Mouse (Mus musculus): Measurements from ENCODE around the gene Mecr. TPM values are rescaled to one million over a fixed set of nuclear protein-coding genes. Genes with fewer than 3 reads are reported as not detected.
A peak's percentile ranks its signal among the peaks of the same experiment; 100 is the strongest.

Gene Mecr
- polyA plus RNA-seq, 1 experiment, result 17.6 TPM

- no peak overlapping the region for H3K27ac ChIP-seq (ENCODE audit: control insufficient read depth, insufficient read depth, low read depth, low read length, poor library complexity)
- whole genome bisulfite sequencing, result 63% methylated on average over 8 of the region's 8 CpGs
- H3K4me1 ChIP-seq (ENCODE audit: control insufficient read depth, insufficient read depth, low read length), result no peaks in the 10 kb centered on the region
- TF ChIP-seq CTCF (IDR thresholded peaks at IDR 0.05; ENCODE audit: control insufficient read depth, insufficient read depth, low read length) (peak; percentile 69), POLR2A (IDR thresholded peaks at IDR 0.05; ENCODE audit: borderline replicate concordance, control insufficient read depth, low read depth, low read length) (no peak)
- no peak overlapping the region for H3K4me3 ChIP-seq (replicated peaks; ENCODE audit: control insufficient read depth, low read depth, low read length)
Measured at GRCm38 (mm10) chr4:131904478-131904877, 61.2 kb downstream of the Mecr start.

- TF ChIP-seq CTCF (IDR thresholded peaks at IDR 0.05; ENCODE audit: control insufficient read depth, insufficient read depth, low read length) (no peak), POLR2A (IDR thresholded peaks at IDR 0.05; ENCODE audit: borderline replicate concordance, control insufficient read depth, low read depth, low read length) (no peak)
- Histone ChIP-seq H3K27ac (ENCODE audit: control insufficient read depth, insufficient read depth, low read depth, low read length, poor library complexity) (no peak overlapping the region), H3K4me3 (replicated peaks; ENCODE audit: control insufficient read depth, low read depth, low read length) (no peak overlapping the region), H3K4me1 (ENCODE audit: control insufficient read depth, insufficient read depth, low read length) (peaks cover 1% of the 10 kb centered on the region; the same call in 1 of the 2 replicates)
- 81% methylated on average over 6 of the region's 6 CpGs for whole genome bisulfite sequencing
Measured at GRCm38 (mm10) chr4:131906423-131906822, 63.2 kb downstream of the Mecr start.

GRCm38 (mm10) chr4:131907912-131908311 lies 64.6 kb downstream of the Mecr start:
- peaks cover 1% of the 10 kb centered on the region; the same call in 1 of the 2 replicates for H3K4me1 ChIP-seq (ENCODE audit: control insufficient read depth, insufficient read depth, low read length)

GRCm38 (mm10) chr4:131910237-131910994 lies 67.1 kb downstream of the Mecr start:
- 3% methylated on average over 20 of the region's 21 CpGs for WGBS
- Histone ChIP-seq H3K4me1 (ENCODE audit: control insufficient read depth, insufficient read depth, low read length) (peaks cover 1% of the 10 kb centered on the region; the same call in 1 of the 2 replicates), H3K4me3 (replicated peaks; ENCODE audit: control insufficient read depth, low read depth, low read length) (peak overlapping the region; percentile 36), H3K27ac (ENCODE audit: control insufficient read depth, insufficient read depth, low read depth, low read length, poor library complexity) (peak overlapping the region; percentile 35; the same call in 1 of the 2 replicates)
- no peak for TF ChIP-seq POLR2A (IDR thresholded peaks at IDR 0.05; ENCODE audit: borderline replicate concordance, control insufficient read depth, low read depth, low read length)
- TF ChIP-seq CTCF (IDR thresholded peaks at IDR 0.05; ENCODE audit: control insufficient read depth, insufficient read depth, low read length), result no peak

More at GRCm38 (mm10) chr4:131907912-131908311, 64.6 kb downstream of the Mecr start:
- no peak overlapping the region for H3K4me3 ChIP-seq (replicated peaks; ENCODE audit: control insufficient read depth, low read depth, low read length)
- no peak overlapping the region for H3K27ac ChIP-seq (ENCODE audit: control insufficient read depth, insufficient read depth, low read depth, low read length, poor library complexity)
- TF ChIP-seq CTCF (IDR thresholded peaks at IDR 0.05; ENCODE audit: control insufficient read depth, insufficient read depth, low read length), result peak; percentile 46; the same call in 1 of the 2 replicates
- TF ChIP-seq POLR2A (IDR thresholded peaks at IDR 0.05; ENCODE audit: borderline replicate concordance, control insufficient read depth, low read depth, low read length), result no peak
- WGBS, result 94% methylated on average over 3 of the region's 3 CpGs

DNA sequence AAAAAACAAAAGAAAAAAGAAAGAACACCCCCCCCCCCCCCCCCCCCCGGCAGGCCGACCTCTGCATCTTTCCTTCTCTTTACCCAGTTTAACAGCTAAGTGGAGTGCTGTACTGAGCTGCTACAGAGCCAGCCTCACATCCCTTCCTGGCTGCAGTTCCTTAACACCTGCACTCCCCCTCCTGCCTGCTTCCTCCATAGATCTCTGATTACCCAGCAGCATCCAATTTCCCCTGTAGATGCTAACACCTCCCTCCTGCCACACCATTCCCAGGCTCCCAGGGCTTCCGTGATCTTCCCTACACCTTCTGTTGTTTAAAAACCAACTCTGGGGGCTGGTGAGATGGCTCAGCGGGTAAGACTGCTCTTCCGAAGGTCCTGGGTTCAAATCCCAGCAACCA lies 68.3 kb downstream of the Mecr start:
- no peak overlapping the region for H3K27ac ChIP-seq (ENCODE audit: control insufficient read depth, insufficient read depth, low read depth, low read length, poor library complexity)
- no peak overlapping the region for H3K4me3 ChIP-seq (replicated peaks; ENCODE audit: control insufficient read depth, low read depth, low read length)
- TF ChIP-seq POLR2A (IDR thresholded peaks at IDR 0.05; ENCODE audit: borderline replicate concordance, control insufficient read depth, low read depth, low read length) (no peak), CTCF (IDR thresholded peaks at IDR 0.05; ENCODE audit: control insufficient read depth, insufficient read depth, low read length) (no peak)
- H3K4me1 ChIP-seq (ENCODE audit: control insufficient read depth, insufficient read depth, low read length), result peaks cover 1% of the 10 kb centered on the region; the same call in 1 of the 2 replicates
- 49% methylated on average over 5 of the region's 5 CpGs for WGBS

GRCm38 (mm10) chr4:131913526-131913925 lies 70.3 kb downstream of the Mecr start:
- no peak overlapping the region for H3K27ac ChIP-seq (ENCODE audit: control insufficient read depth, insufficient read depth, low read depth, low read length, poor library complexity)
- 66% methylated on average over 10 of the region's 10 CpGs for WGBS
- H3K4me3 ChIP-seq (replicated peaks; ENCODE audit: control insufficient read depth, low read depth, low read length), result no peak overlapping the region
- TF ChIP-seq CTCF (IDR thresholded peaks at IDR 0.05; ENCODE audit: control insufficient read depth, insufficient read depth, low read length), result no peak
- no peak for TF ChIP-seq POLR2A (IDR thresholded peaks at IDR 0.05; ENCODE audit: borderline replicate concordance, control insufficient read depth, low read depth, low read length)
- peaks cover 1% of the 10 kb centered on the region; the same call in 1 of the 2 replicates for H3K4me1 ChIP-seq (ENCODE audit: control insufficient read depth, insufficient read depth, low read length)

- H3K4me1 ChIP-seq (ENCODE audit: control insufficient read depth, insufficient read depth, low read length), result peaks cover 1% of the 10 kb centered on the region; the same call in 1 of the 2 replicates
- whole genome bisulfite sequencing, result 42% methylated on average over 9 of the region's 9 CpGs
Measured at GRCm38 (mm10) chr4:131914046-131914643, 70.9 kb downstream of the Mecr start.

DNA sequence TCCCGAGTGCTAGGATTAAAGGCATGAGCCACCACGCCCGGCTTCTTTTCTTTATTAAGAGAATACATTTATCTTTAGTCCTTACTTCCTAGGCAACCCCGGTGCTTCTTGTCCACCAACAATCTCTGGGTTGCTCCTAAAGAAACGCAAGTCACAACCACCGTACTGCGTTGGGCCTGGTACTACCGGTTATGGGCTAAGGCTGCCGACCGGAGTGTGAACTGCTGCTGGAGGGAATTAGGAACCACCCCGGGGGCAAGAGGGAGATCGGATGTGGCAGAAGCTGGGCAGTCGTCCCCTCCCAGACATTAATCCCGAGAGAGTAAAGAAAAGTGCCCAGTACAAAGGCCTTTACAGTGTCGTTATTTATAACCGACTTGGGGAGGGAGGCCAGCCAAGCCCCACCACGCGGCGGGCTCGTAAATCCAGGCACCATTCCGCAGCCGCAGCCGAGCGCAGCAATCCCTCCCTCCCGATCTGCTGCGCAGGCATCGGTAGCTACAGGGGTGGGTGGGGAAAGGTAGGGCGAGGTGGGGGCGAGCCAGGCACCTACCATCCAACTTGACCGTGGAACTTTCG lies 71.7 kb downstream of the Mecr start:
- peaks cover 1% of the 10 kb centered on the region; the same call in 1 of the 2 replicates for H3K4me1 ChIP-seq (ENCODE audit: control insufficient read depth, insufficient read depth, low read length)
- no peak overlapping the region for H3K27ac ChIP-seq (ENCODE audit: control insufficient read depth, insufficient read depth, low read depth, low read length, poor library complexity)
- no peak overlapping the region for H3K4me3 ChIP-seq (replicated peaks; ENCODE audit: control insufficient read depth, low read depth, low read length)
- TF ChIP-seq CTCF (IDR thresholded peaks at IDR 0.05; ENCODE audit: control insufficient read depth, insufficient read depth, low read length) (no peak), POLR2A (IDR thresholded peaks at IDR 0.05; ENCODE audit: borderline replicate concordance, control insufficient read depth, low read depth, low read length) (peak; percentile 29; the same call in 1 of the 2 replicates)
- 4% methylated on average over 31 of the region's 31 CpGs for WGBS

More at GRCm38 (mm10) chr4:131914046-131914643, 70.9 kb downstream of the Mecr start:
- TF ChIP-seq CTCF (IDR thresholded peaks at IDR 0.05; ENCODE audit: control insufficient read depth, insufficient read depth, low read length) (no peak), POLR2A (IDR thresholded peaks at IDR 0.05; ENCODE audit: borderline replicate concordance, control insufficient read depth, low read depth, low read length) (no peak)
- Histone ChIP-seq H3K4me3 (replicated peaks; ENCODE audit: control insufficient read depth, low read depth, low read length) (no peak overlapping the region), H3K27ac (ENCODE audit: control insufficient read depth, insufficient read depth, low read depth, low read length, poor library complexity) (no peak overlapping the region)
